Comparison of ENCODE assay signal across 24 mouse cellular contexts in the genomic region with DNA sequence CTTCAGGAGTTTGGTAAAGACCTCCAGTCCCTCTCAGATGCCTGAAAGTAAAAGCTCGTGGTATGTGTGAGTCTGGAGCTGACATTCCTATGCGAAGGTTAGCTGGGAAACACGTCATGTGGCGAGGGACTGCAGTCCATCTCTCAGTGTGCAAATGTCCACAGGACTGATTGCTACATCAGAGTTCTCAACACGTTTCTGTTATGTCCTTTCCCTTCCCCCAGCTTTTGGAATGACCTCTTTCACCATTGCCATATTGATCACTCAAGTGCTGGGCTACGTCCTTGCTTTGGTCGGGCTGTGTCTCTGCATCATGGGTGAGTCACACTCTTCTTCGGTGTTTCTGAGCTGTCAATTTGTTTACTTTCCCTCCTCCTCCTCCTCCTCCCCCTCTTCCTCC.
DNase-seq lines count a peak whose midpoint lies in the region; ATAC-seq and TF ChIP-seq lines count a peak whose summit lies in the region.
"Had no signal": no experiment of that assay in that cellular context is flagged by ENCODE, and none has a peak within 500 bp of the region (broad histone marks: within the 10 kb centered on the region; RNA-seq: fewer than 3 reads in every experiment).

No protein-coding gene starts in this region.

- H3K4me3 ChIP-seq in liver, adult 2 months (ENCODE audit: insufficient read depth, low read depth, low read length) = no peak overlapping the region
- no peak overlapping the region for H3K4me3 ChIP-seq in liver, embryonic 12.5 days
- H3K4me3 ChIP-seq in myocyte = no peak overlapping the region
- no peak overlapping the region for H3K4me3 ChIP-seq in hindbrain, embryonic 11.5 days (ENCODE audit: low read depth, low read length)
- H3K4me3 ChIP-seq in kidney, embryonic 16.5 days (ENCODE audit: low read length) = no peak overlapping the region
- H3K4me3 ChIP-seq: embryonic facial prominence, embryonic 15.5 days; forebrain, embryonic 15.5 days; heart, adult 2 months; hindbrain, embryonic 15.5 days; layer of hippocampus, adult 2 months; limb, embryonic 10.5 days; midbrain, embryonic 15.5 days; stomach, embryonic 15.5 days had no signal

- peak overlapping the region; percentile 59 for H3K9ac ChIP-seq in liver, adult 2 months (ENCODE audit: low read depth, low read length)
- H3K9ac ChIP-seq in liver, embryonic 12.5 days = no peak overlapping the region
- no peak overlapping the region for H3K9ac ChIP-seq in hindbrain, embryonic 11.5 days (ENCODE audit: low read depth, low read length)
- H3K9ac ChIP-seq in kidney, embryonic 16.5 days (replicated peaks; ENCODE audit: low read length) = no peak overlapping the region
- H3K9ac ChIP-seq: embryonic facial prominence, embryonic 15.5 days; forebrain, embryonic 15.5 days; hindbrain, embryonic 15.5 days; midbrain, embryonic 15.5 days; stomach, embryonic 15.5 days had no signal

- H3K4me2 ChIP-seq in liver, embryonic 12.5 days = no peak overlapping the region
- no peak overlapping the region for H3K4me2 ChIP-seq in myocyte (ENCODE audit: low read depth)
- no peak overlapping the region for H3K4me2 ChIP-seq in hindbrain, embryonic 11.5 days (replicated peaks; ENCODE audit: low read depth, low read length)
- no peak overlapping the region for H3K4me2 ChIP-seq in kidney, embryonic 16.5 days (replicated peaks; ENCODE audit: low read depth, low read length)
- H3K4me2 ChIP-seq: embryonic facial prominence, embryonic 15.5 days; forebrain, embryonic 15.5 days; hindbrain, embryonic 15.5 days; midbrain, embryonic 15.5 days; stomach, embryonic 15.5 days had no signal

- no peak for TF ChIP-seq POLR2A in liver, adult 2 months (IDR thresholded peaks at IDR 0.05; ENCODE audit: extremely low read depth, insufficient read depth, low read length)
- TF ChIP-seq POLR2A in myocyte (IDR thresholded peaks at IDR 0.05; ENCODE audit: insufficient read length, low read depth) = no peak

- peaks cover 14% of the 10 kb centered on the region; the same call in 1 of the 2 replicates for H3K79me2 ChIP-seq in liver, adult 2 months (ENCODE audit: control insufficient read depth, insufficient read depth, low read length)
- H3K79me2 ChIP-seq in myocyte (ENCODE audit: control insufficient read depth, insufficient read depth) = peaks cover 13% of the 10 kb centered on the region

- WGBS in liver, adult 2 months = 19% methylated on average over 8 of the region's 8 CpGs
- 70% methylated on average over 8 of the region's 8 CpGs for WGBS in liver, embryonic 12.5 days (ENCODE audit: insufficient replicate concordance)
- 82% methylated on average over 8 of the region's 8 CpGs for WGBS in hindbrain, embryonic 11.5 days
- 70% methylated on average over 8 of the region's 8 CpGs for WGBS in kidney, embryonic 16.5 days

- peak; percentile 70 for ATAC-seq in liver, embryonic 12.5 days
- no peak for ATAC-seq in CD4-positive, CD25-positive, alpha-beta regulatory T cell, adult 4 months
- no peak for ATAC-seq in hindbrain, embryonic 11.5 days (ENCODE audit: low FRiP score)
- ATAC-seq in kidney, embryonic 16.5 days (ENCODE audit: low FRiP score, low TSS enrichment) = no peak
- ATAC-seq: forebrain, embryonic 15.5 days; midbrain, embryonic 15.5 days had no signal

- no peaks in the 10 kb centered on the region for H3K27me3 ChIP-seq in liver, adult 2 months (ENCODE audit: control insufficient read depth, insufficient read depth, low read length)
- H3K27me3 ChIP-seq in liver, embryonic 12.5 days (replicated peaks) = no peaks in the 10 kb centered on the region
- no peaks in the 10 kb centered on the region for H3K27me3 ChIP-seq in myocyte (ENCODE audit: control insufficient read depth, insufficient read depth, insufficient read length)
- no peaks in the 10 kb centered on the region for H3K27me3 ChIP-seq in hindbrain, embryonic 11.5 days (ENCODE audit: control insufficient read depth, insufficient read depth, low read length)
- H3K27me3 ChIP-seq in kidney, embryonic 16.5 days (ENCODE audit: insufficient read depth, low read length) = no peaks in the 10 kb centered on the region
- H3K27me3 ChIP-seq: embryonic facial prominence, embryonic 15.5 days; forebrain, embryonic 15.5 days; hindbrain, embryonic 15.5 days; midbrain, embryonic 15.5 days; stomach, embryonic 15.5 days had no signal

- H3K9me3 ChIP-seq in liver, embryonic 12.5 days (replicated peaks) = no peaks in the 10 kb centered on the region
- no peaks in the 10 kb centered on the region for H3K9me3 ChIP-seq in hindbrain, embryonic 11.5 days (ENCODE audit: control insufficient read depth, low read length)
- peaks cover 3% of the 10 kb centered on the region; the same call in 1 of the 2 replicates for H3K9me3 ChIP-seq in kidney, embryonic 16.5 days (ENCODE audit: low read length)
- H3K9me3 ChIP-seq: embryonic facial prominence, embryonic 15.5 days; forebrain, embryonic 15.5 days; hindbrain, embryonic 15.5 days; limb, embryonic 10.5 days; midbrain, embryonic 15.5 days; stomach, embryonic 15.5 days had no signal

- no peak for TF ChIP-seq CTCF in liver, adult 2 months (IDR thresholded peaks at IDR 0.05; ENCODE audit: low read depth, low read length)

- H3K4me1 ChIP-seq in liver, adult 2 months (ENCODE audit: control insufficient read depth, insufficient read depth, low read length) = peaks cover 5% of the 10 kb centered on the region
- peaks cover 13% of the 10 kb centered on the region for H3K4me1 ChIP-seq in liver, embryonic 12.5 days
- no peaks in the 10 kb centered on the region for H3K4me1 ChIP-seq in hindbrain, embryonic 11.5 days (replicated peaks; ENCODE audit: control insufficient read depth, insufficient read depth, low read length)
- H3K4me1 ChIP-seq in kidney, embryonic 16.5 days (ENCODE audit: insufficient read depth, low read length) = no peaks in the 10 kb centered on the region
- H3K4me1 ChIP-seq: embryonic facial prominence, embryonic 15.5 days; forebrain, embryonic 15.5 days; hindbrain, embryonic 15.5 days; midbrain, embryonic 15.5 days; stomach, embryonic 15.5 days had no signal

- no peak overlapping the region for H3ac ChIP-seq in myocyte (ENCODE audit: control insufficient read depth, insufficient read length)

- DNase-seq in liver, adult 2 months (ENCODE audit: extremely low read depth, low read depth, low spot score) = peak; percentile 99
- DNase-seq in liver = no peak
- DNase-seq in adrenal gland, postnatal 10 days = peak; percentile 42
- DNase-seq in hindbrain, embryonic 11.5 days (ENCODE audit: low spot score) = no peak
- DNase-seq: cerebellum, adult 9-10 months; gastrocnemius, postnatal 10 days; heart, adult 2 months; heart, postnatal 4 days; kidney, adult 8-10 months; kidney, postnatal 14 days; lung, adult 18-20 months; lung, postnatal 36 days; thymus, postnatal 36 days had no signal

- peak overlapping the region; percentile 96 for H3K27ac ChIP-seq in liver, adult 2 months (replicated peaks; ENCODE audit: insufficient read depth, low read depth, low read length)
- peak overlapping the region; percentile 45; the same call in 1 of the 2 replicates for H3K27ac ChIP-seq in liver, embryonic 12.5 days
- no peak overlapping the region for H3K27ac ChIP-seq in hindbrain, embryonic 11.5 days (ENCODE audit: low read depth, low read length)
- no peak overlapping the region for H3K27ac ChIP-seq in kidney, embryonic 16.5 days (ENCODE audit: low read length)
- H3K27ac ChIP-seq: embryonic facial prominence, embryonic 15.5 days; forebrain, embryonic 15.5 days; heart, adult 2 months; hindbrain, embryonic 15.5 days; layer of hippocampus, adult 2 months; limb, embryonic 10.5 days; midbrain, embryonic 15.5 days; stomach, embryonic 15.5 days had no signal

- peaks cover 25% of the 10 kb centered on the region for H3K36me3 ChIP-seq in liver, adult 2 months (ENCODE audit: control insufficient read depth, insufficient read depth, low read length)
- H3K36me3 ChIP-seq in liver, embryonic 12.5 days = peaks cover 96% of the 10 kb centered on the region
- H3K36me3 ChIP-seq in myocyte (ENCODE audit: control insufficient read depth, insufficient read depth) = peaks cover 42% of the 10 kb centered on the region
- no peaks in the 10 kb centered on the region for H3K36me3 ChIP-seq in hindbrain, embryonic 11.5 days (ENCODE audit: control insufficient read depth, insufficient read depth, low read length)
- H3K36me3 ChIP-seq in kidney, embryonic 16.5 days (ENCODE audit: insufficient read depth, low read length) = peaks cover 8% of the 10 kb centered on the region; the same call in 1 of the 2 replicates
- H3K36me3 ChIP-seq: stomach, embryonic 15.5 days had no signal

TF ChIP-seq in myocyte, 11 proteins besides CTCF, POLR2A, EP300 and RAD21:
- TF ChIP-seq MYOG (IDR thresholded peaks at IDR 0.05; ENCODE audit: control insufficient read depth in 1 of 3, insufficient read depth in 1 of 3, insufficient read length in 2 of 3, low read depth in 2 of 3) (no peak), MYOD1 (IDR thresholded peaks at IDR 0.05; ENCODE audit: control insufficient read depth in 1 of 3, insufficient read length in 2 of 3, low read depth in 2 of 3) (no peak), TCF3 (IDR thresholded peaks at IDR 0.05; ENCODE audit: insufficient read length, low read depth) (no peak), POLR2AphosphoS2 (IDR thresholded peaks at IDR 0.05; ENCODE audit: insufficient read length, low read depth) (peak; percentile 54)

Comparison
In these comparisons a context has a peak if more than half of its experiments do, and no peak if none do; other contexts are left out.
1. DNase-seq: peak in liver, adult 2 months (single experiment) and adrenal gland, postnatal 10 days (single experiment); none in liver (single experiment) and hindbrain, embryonic 11.5 days (single experiment).
2. H3K27ac ChIP-seq: peak in liver, adult 2 months (single experiment) and liver, embryonic 12.5 days (single experiment); none in hindbrain, embryonic 11.5 days (single experiment) and kidney, embryonic 16.5 days (single experiment).